Mouse (Mus musculus): ENCODE data around the gene Gm10230. TPM values are rescaled to one million over a fixed set of nuclear protein-coding genes. Genes with fewer than 3 reads are reported as not detected.
"Not testable (repeated sequence)": the region's sequence is repeated elsewhere in the genome, so short reads cannot be mapped to it uniquely, and the experiment has no call there.

Gene Gm10230
- polyA plus RNA-seq (2012; rRNA removed): not detected in 2 replicates

DNA sequence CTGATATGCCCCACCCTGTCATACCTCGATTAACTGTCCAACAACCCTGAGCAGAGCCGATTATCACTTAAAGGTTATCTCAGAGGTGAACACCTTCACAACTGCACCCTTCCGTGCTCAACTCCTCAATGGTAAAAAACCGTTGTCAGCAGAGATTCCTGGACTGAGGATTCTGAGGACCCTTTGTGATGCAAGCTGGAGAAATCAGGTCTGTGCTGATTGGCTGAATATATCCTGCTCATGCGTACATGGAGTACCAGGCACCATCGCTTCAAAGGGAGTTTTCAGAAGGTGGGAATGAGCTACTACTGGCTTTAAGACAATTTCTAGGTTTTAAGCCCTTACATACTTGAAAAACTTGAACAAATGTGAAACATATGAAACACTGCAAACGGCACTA is at the start of gene Gm10230:
Gene Gm10230 (minus strand): TSS at position 101 of the 400 bp plus-strand sequence.
- H3K4me3 ChIP-seq (replicated peaks; ENCODE audit: extremely low read depth, low read depth, low read length); H3K4me1 ChIP-seq (ENCODE audit: control insufficient read depth, insufficient read depth, low read length); DNase-seq: not testable (repeated sequence)
- no CpG with 5 or more reads among the region's 7 CpGs for WGBS
